Mouse (Mus musculus): Measurements from ENCODE around the gene Pi16. TPM values are rescaled to one million over a fixed set of nuclear protein-coding genes. Genes with fewer than 3 reads are reported as not detected.

Gene Pi16
- 0.52 TPM for total RNA-seq (2023)

GRCm38 (mm10) chr17:29317380-29317779 is at the start of gene Pi16:
TSS of gene Pi16 (plus strand) at chr17:29317680.

DNA sequence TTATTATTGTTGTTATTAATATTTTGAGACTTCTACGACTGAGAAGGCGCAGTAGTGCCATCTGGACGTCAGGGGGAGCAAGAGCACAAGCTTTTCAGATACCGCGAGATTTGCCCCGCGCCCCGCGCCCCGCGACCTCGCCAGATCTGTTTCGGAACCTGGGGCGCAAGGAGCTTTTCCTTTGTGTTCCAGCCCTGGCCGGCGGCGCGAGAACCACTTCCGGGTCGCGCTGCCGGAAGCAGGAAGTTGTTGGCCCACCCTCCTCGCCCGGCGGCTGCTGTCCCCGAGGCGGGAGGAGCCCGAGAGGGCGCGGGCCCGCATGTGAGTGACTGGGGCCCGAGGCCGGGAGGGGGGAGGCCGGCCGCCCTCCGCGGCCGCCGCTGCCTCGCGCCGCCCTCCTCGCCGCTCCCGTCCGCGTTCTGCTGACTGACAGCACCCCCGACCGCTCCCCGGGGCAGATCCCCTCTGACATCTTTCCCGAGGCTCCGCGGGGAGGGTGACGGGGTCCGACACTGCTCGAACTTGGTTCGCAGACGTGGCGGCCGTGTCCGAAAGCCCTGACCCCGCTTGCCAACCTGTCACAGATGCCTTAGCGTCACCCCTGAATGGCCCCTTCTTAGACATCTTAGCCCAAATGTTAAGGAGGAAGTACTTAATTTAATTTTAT is 48.7 kb upstream of the Pi16 start, which contains the start of gene BC004004:
TSS of gene BC004004 (plus strand) at position 107 of the 667 bp plus-strand sequence.

GRCm38 (mm10) chr17:29347645-29348256 is 30.3 kb downstream of the Pi16 start, which contains the start of gene Mtch1:
TSS of gene Mtch1 (minus strand) at chr17:29347934.

GRCm38 (mm10) chr17:29360761-29361221 is 43.3 kb downstream of the Pi16 start, which contains the start of gene Fgd2:
TSS of gene Fgd2 (plus strand) at chr17:29360914.

Other genes with a start within 250 kb of the Pi16 start
- 4.3 TPM for gene Cdkn1a, start 226.7 kb upstream of the Pi16 start, total RNA-seq (2023)
- gene Rab44, start 203.5 kb upstream of the Pi16 start, total RNA-seq (2023), result 0.18 TPM
- 0.21 TPM for gene Cpne5, start 79.5 kb upstream of the Pi16 start, total RNA-seq (2023)
- gene Ppil1, start 53.5 kb upstream of the Pi16 start, total RNA-seq (2023), result 12.6 TPM
- 49.3 TPM for gene BC004004, start 48.9 kb upstream of the Pi16 start, total RNA-seq (2023)
- 57.1 TPM for gene Mtch1, start 30.3 kb downstream of the Pi16 start, total RNA-seq (2023)
- 28.8 TPM for gene Fgd2, start 43.2 kb downstream of the Pi16 start, total RNA-seq (2023)
- 250 TPM for gene Pim1, start 173.1 kb downstream of the Pi16 start, total RNA-seq (2023)
- gene Gm17657, start 232.0 kb downstream of the Pi16 start, total RNA-seq (2023), result not detected
- 42.1 TPM for gene Tbc1d22b, start 232.1 kb downstream of the Pi16 start, total RNA-seq (2023)
- gene Tmem217, start 234.7 kb downstream of the Pi16 start, total RNA-seq (2023), result not detected